Mouse (Mus musculus): Measurements from ENCODE around the gene Itgb3. TPM values are rescaled to one million over a fixed set of nuclear protein-coding genes. Genes with fewer than 3 reads are reported as not detected.

Itgb3 gene
- polyA plus RNA-seq, 1 experiment = 25.0 TPM

- TF ChIP-seq E2F4 (IDR thresholded peaks at IDR 0.05; ENCODE audit: insufficient read depth) (no peak), MAX (IDR thresholded peaks at IDR 0.05; ENCODE audit: low read depth) (no peak)
- Histone ChIP-seq H3K4me2 (ENCODE audit: low read depth) (no peak overlapping the region), H3ac (ENCODE audit: control insufficient read depth, insufficient read length) (no peak overlapping the region), H3K4me3 (no peak overlapping the region), H3K79me2 (ENCODE audit: control insufficient read depth, insufficient read depth) (no peaks in the 10 kb centered on the region), H3K36me3 (ENCODE audit: control insufficient read depth, insufficient read depth) (peaks cover 5% of the 10 kb centered on the region), H3K27me3 (ENCODE audit: control insufficient read depth, insufficient read depth, insufficient read length) (no peaks in the 10 kb centered on the region)
Measured at GRCm38 (mm10) chr11:104667399-104667798, 59.6 kb downstream of the Itgb3 start.

- Histone ChIP-seq H3K79me2 (ENCODE audit: control insufficient read depth, insufficient read depth) (no peaks in the 10 kb centered on the region), H3K4me2 (ENCODE audit: low read depth) (no peak overlapping the region), H3K36me3 (ENCODE audit: control insufficient read depth, insufficient read depth) (peaks cover 5% of the 10 kb centered on the region), H3K4me3 (no peak overlapping the region), H3K27me3 (ENCODE audit: control insufficient read depth, insufficient read depth, insufficient read length) (no peaks in the 10 kb centered on the region), H3ac (ENCODE audit: control insufficient read depth, insufficient read length) (no peak overlapping the region)
- no peak for TF ChIP-seq POLR2A (IDR thresholded peaks at IDR 0.05; ENCODE audit: insufficient read length, low read depth)
- TF ChIP-seq TCF3 (IDR thresholded peaks at IDR 0.05; ENCODE audit: insufficient read length, low read depth) = no peak
- no peak for TF ChIP-seq SRF (IDR thresholded peaks at IDR 0.05; ENCODE audit: control insufficient read depth, insufficient read length, low read depth)
- TF ChIP-seq REST (IDR thresholded peaks at IDR 0.05; ENCODE audit: insufficient read depth, insufficient read length) = no peak
- no peak for TF ChIP-seq MAX (IDR thresholded peaks at IDR 0.05; ENCODE audit: low read depth)
- TF ChIP-seq TCF12 (IDR thresholded peaks at IDR 0.05; ENCODE audit: insufficient read depth, poor library complexity, severe bottlenecking) = no peak
- TF ChIP-seq MYOG (IDR thresholded peaks at IDR 0.05; ENCODE audit: control insufficient read depth in 1 of 3, insufficient read depth in 1 of 3, insufficient read length in 2 of 3, low read depth in 2 of 3) = no peak
- no peak for TF ChIP-seq POLR2AphosphoS2 (IDR thresholded peaks at IDR 0.05; ENCODE audit: insufficient read length, low read depth)
- TF ChIP-seq E2F4 (IDR thresholded peaks at IDR 0.05; ENCODE audit: insufficient read depth) = no peak
- no peak for TF ChIP-seq MYOD1 (IDR thresholded peaks at IDR 0.05; ENCODE audit: control insufficient read depth in 1 of 3, insufficient read length in 2 of 3, low read depth in 2 of 3)
- no peak for TF ChIP-seq CEBPB (IDR thresholded peaks at IDR 0.05; ENCODE audit: insufficient read depth, poor library complexity, severe bottlenecking)
- no peak for TF ChIP-seq USF1 (IDR thresholded peaks at IDR 0.05; ENCODE audit: low read depth)
Measured at GRCm38 (mm10) chr11:104673412-104673811, 65.6 kb downstream of the Itgb3 start.

GRCm38 (mm10) chr11:104674768-104675167, 67.0 kb downstream of the Itgb3 start:
- Histone ChIP-seq H3K27me3 (ENCODE audit: control insufficient read depth, insufficient read depth, insufficient read length) (no peaks in the 10 kb centered on the region), H3K4me3 (no peak overlapping the region), H3K4me2 (ENCODE audit: low read depth) (no peak overlapping the region), H3K79me2 (ENCODE audit: control insufficient read depth, insufficient read depth) (no peaks in the 10 kb centered on the region), H3ac (ENCODE audit: control insufficient read depth, insufficient read length) (no peak overlapping the region), H3K36me3 (ENCODE audit: control insufficient read depth, insufficient read depth) (no peaks in the 10 kb centered on the region)
- TF ChIP-seq POLR2A (IDR thresholded peaks at IDR 0.05; ENCODE audit: insufficient read length, low read depth) = no peak
- TF ChIP-seq E2F4 (IDR thresholded peaks at IDR 0.05; ENCODE audit: insufficient read depth) = no peak
- TF ChIP-seq USF1 (IDR thresholded peaks at IDR 0.05; ENCODE audit: low read depth) = no peak
- TF ChIP-seq CEBPB (IDR thresholded peaks at IDR 0.05; ENCODE audit: insufficient read depth, poor library complexity, severe bottlenecking) = no peak
- TF ChIP-seq SRF (IDR thresholded peaks at IDR 0.05; ENCODE audit: control insufficient read depth, insufficient read length, low read depth) = no peak
- no peak for TF ChIP-seq POLR2AphosphoS2 (IDR thresholded peaks at IDR 0.05; ENCODE audit: insufficient read length, low read depth)
- no peak for TF ChIP-seq TCF3 (IDR thresholded peaks at IDR 0.05; ENCODE audit: insufficient read length, low read depth)
- no peak for TF ChIP-seq REST (IDR thresholded peaks at IDR 0.05; ENCODE audit: insufficient read depth, insufficient read length)
- TF ChIP-seq MYOD1 (IDR thresholded peaks at IDR 0.05; ENCODE audit: control insufficient read depth in 1 of 3, insufficient read length in 2 of 3, low read depth in 2 of 3) = no peak
- TF ChIP-seq MYOG (IDR thresholded peaks at IDR 0.05; ENCODE audit: control insufficient read depth in 1 of 3, insufficient read depth in 1 of 3, insufficient read length in 2 of 3, low read depth in 2 of 3) = no peak
- no peak for TF ChIP-seq MAX (IDR thresholded peaks at IDR 0.05; ENCODE audit: low read depth)
- TF ChIP-seq TCF12 (IDR thresholded peaks at IDR 0.05; ENCODE audit: insufficient read depth, poor library complexity, severe bottlenecking) = no peak

- no peaks in the 10 kb centered on the region for H3K79me2 ChIP-seq (ENCODE audit: control insufficient read depth, insufficient read depth)
- no peak within 1 kb of the TSS for H3K4me3 ChIP-seq
- H3ac ChIP-seq (ENCODE audit: control insufficient read depth, insufficient read length) = no peak within 1 kb of the TSS
- no peaks in the 10 kb centered on the region for H3K36me3 ChIP-seq (ENCODE audit: control insufficient read depth, insufficient read depth)
- H3K4me2 ChIP-seq (ENCODE audit: low read depth) = no peak within 1 kb of the TSS
- no peaks in the 10 kb centered on the region for H3K27me3 ChIP-seq (ENCODE audit: control insufficient read depth, insufficient read depth, insufficient read length)
- no peak for TF ChIP-seq POLR2AphosphoS2 (IDR thresholded peaks at IDR 0.05; ENCODE audit: insufficient read length, low read depth)
- TF ChIP-seq TCF3 (IDR thresholded peaks at IDR 0.05; ENCODE audit: insufficient read length, low read depth) = no peak
- no peak for TF ChIP-seq POLR2A (IDR thresholded peaks at IDR 0.05; ENCODE audit: insufficient read length, low read depth)
- TF ChIP-seq MYOG (IDR thresholded peaks at IDR 0.05; ENCODE audit: control insufficient read depth in 1 of 3, insufficient read depth in 1 of 3, insufficient read length in 2 of 3, low read depth in 2 of 3) = no peak
- TF ChIP-seq TCF12 (IDR thresholded peaks at IDR 0.05; ENCODE audit: insufficient read depth, poor library complexity, severe bottlenecking) = no peak
- TF ChIP-seq MAX (IDR thresholded peaks at IDR 0.05; ENCODE audit: low read depth) = no peak
- TF ChIP-seq SRF (IDR thresholded peaks at IDR 0.05; ENCODE audit: control insufficient read depth, insufficient read length, low read depth) = no peak
- TF ChIP-seq REST (IDR thresholded peaks at IDR 0.05; ENCODE audit: insufficient read depth, insufficient read length) = no peak
- no peak for TF ChIP-seq CEBPB (IDR thresholded peaks at IDR 0.05; ENCODE audit: insufficient read depth, poor library complexity, severe bottlenecking)
- TF ChIP-seq MYOD1 (IDR thresholded peaks at IDR 0.05; ENCODE audit: control insufficient read depth in 1 of 3, insufficient read length in 2 of 3, low read depth in 2 of 3) = no peak
- TF ChIP-seq USF1 (IDR thresholded peaks at IDR 0.05; ENCODE audit: low read depth) = no peak
- TF ChIP-seq E2F4 (IDR thresholded peaks at IDR 0.05; ENCODE audit: insufficient read depth) = no peak
Measured at GRCm38 (mm10) chr11:104685548-104685947, 77.7 kb downstream of the Itgb3 start, which contains the start of gene Gm11639. Gene Gm11639 (plus strand): TSS chr11:104685707.

- no peak overlapping the region for H3K4me3 ChIP-seq
- H3K36me3 ChIP-seq (ENCODE audit: control insufficient read depth, insufficient read depth) = no peaks in the 10 kb centered on the region
- H3K79me2 ChIP-seq (ENCODE audit: control insufficient read depth, insufficient read depth) = no peaks in the 10 kb centered on the region
- H3K4me2 ChIP-seq (ENCODE audit: low read depth) = no peak overlapping the region
- no peak for TF ChIP-seq MYOD1 (IDR thresholded peaks at IDR 0.05; ENCODE audit: control insufficient read depth in 1 of 3, insufficient read length in 2 of 3, low read depth in 2 of 3)
- no peak for TF ChIP-seq SRF (IDR thresholded peaks at IDR 0.05; ENCODE audit: control insufficient read depth, insufficient read length, low read depth)
- TF ChIP-seq CEBPB (IDR thresholded peaks at IDR 0.05; ENCODE audit: insufficient read depth, poor library complexity, severe bottlenecking) = no peak
- no peak for TF ChIP-seq POLR2AphosphoS2 (IDR thresholded peaks at IDR 0.05; ENCODE audit: insufficient read length, low read depth)
- TF ChIP-seq E2F4 (IDR thresholded peaks at IDR 0.05; ENCODE audit: insufficient read depth) = no peak
- TF ChIP-seq MYOG (IDR thresholded peaks at IDR 0.05; ENCODE audit: control insufficient read depth in 1 of 3, insufficient read depth in 1 of 3, insufficient read length in 2 of 3, low read depth in 2 of 3) = no peak
- no peak for TF ChIP-seq POLR2A (IDR thresholded peaks at IDR 0.05; ENCODE audit: insufficient read length, low read depth)
- no peak for TF ChIP-seq USF1 (IDR thresholded peaks at IDR 0.05; ENCODE audit: low read depth)
- TF ChIP-seq REST (IDR thresholded peaks at IDR 0.05; ENCODE audit: insufficient read depth, insufficient read length) = no peak
- no peak for TF ChIP-seq TCF12 (IDR thresholded peaks at IDR 0.05; ENCODE audit: insufficient read depth, poor library complexity, severe bottlenecking)
- TF ChIP-seq MAX (IDR thresholded peaks at IDR 0.05; ENCODE audit: low read depth) = no peak
- H3K27me3 ChIP-seq (ENCODE audit: control insufficient read depth, insufficient read depth, insufficient read length) = no peaks in the 10 kb centered on the region
- H3ac ChIP-seq (ENCODE audit: control insufficient read depth, insufficient read length) = no peak overlapping the region
Measured at GRCm38 (mm10) chr11:104693235-104693634, 85.4 kb downstream of the Itgb3 start.
